Mouse (Mus musculus) left cerebral cortex, adult 8-10 months (tissue): Measurements from ENCODE around the gene S1pr3. TPM values are rescaled to one million over a fixed set of nuclear protein-coding genes. Genes with fewer than 3 reads are reported as not detected.

ENCODE experiments used
- DNase-seq, 2 experiments: peaks; one replicate each; pipeline ENCODE4 v3.0.0; 2022; ENCODE audit warnings: low spot score in 2 of 2
- total RNA-seq, 4 experiments: library from RNA; stranded (reverse); gene quantifications; 2 replicates each; pipeline ENCODE4 v1.2.4; 2022

Gene S1pr3
- total RNA-seq, 4 experiments from 2014 or later = 5.3 to 7.1 (median 6.3) TPM

GRCm38 (mm10) chr13:51446550-51446949 lies 38.1 kb downstream of the S1pr3 start:
- no peak for DNase-seq

GRCm38 (mm10) chr13:51456190-51456878 lies 47.9 kb downstream of the S1pr3 start:
- DNase-seq = no peak

- DNase-seq = no peak
These were observed 55.9 kb downstream of the S1pr3 start for GRCm38 (mm10) chr13:51464294-51464693.

GRCm38 (mm10) chr13:51466117-51466841 lies 57.8 kb downstream of the S1pr3 start:
- DNase-seq = no peak

- no peak for DNase-seq
These were observed 60.3 kb downstream of the S1pr3 start for GRCm38 (mm10) chr13:51468697-51469250.

Other genes with a start within 250 kb of the S1pr3 start
- 1 to 10 TPM in 1 of 4 experiments, not detected in 3; 1.1 TPM for gene Nxnl2, start 237.6 kb upstream of the S1pr3 start, total RNA-seq
- gene Shc3, start 160.8 kb downstream of the S1pr3 start, total RNA-seq = 100 to 1,000 TPM; 153 to 205 (median 182) TPM
- 1 to 10 TPM; 1.5 to 4.0 (median 3.0) TPM for gene Cks2, start 236.6 kb downstream of the S1pr3 start, total RNA-seq
- gene Secisbp2, start 243.1 kb downstream of the S1pr3 start, total RNA-seq = 10 to 100 TPM; 16.8 to 18.7 (median 17.9) TPM